Mouse (Mus musculus) embryonic facial prominence, embryonic 15.5 days (tissue): ENCODE measurements around the gene Fcf1. TPM values are rescaled to one million over a fixed set of nuclear protein-coding genes. Genes with fewer than 3 reads are reported as not detected.

Experiments used
- ATAC-seq: fragments of 200-750 bp; cut with Nextera tagmentation; 2 replicates; pipeline ENCODE4 v1.8.0; 2017; ENCODE audit warnings: low read depth, moderate TSS enrichment; ENCODE audit not compliant: insufficient number of reproducible peaks, low FRiP score, low TSS enrichment
- H3K27ac ChIP-seq: fragments of 300-500 bp; sonication (generic); replicated peaks from 2 replicates; pipeline ENCODE4 v1.5.1; 2015; ENCODE audit warnings: mild to moderate bottlenecking, inconsistent platforms
- H3K27me3 ChIP-seq: fragments of 300-500 bp; sonication (generic); 2 replicates; pipeline ENCODE4 v1.6.1; 2015; ENCODE audit warnings: inconsistent platforms
- H3K36me3 ChIP-seq: fragments of 300-500 bp; sonication (generic); 2 replicates; pipeline ENCODE4 v1.6.1; 2015; ENCODE audit warnings: mild to moderate bottlenecking, inconsistent platforms
- H3K4me1 ChIP-seq: fragments of 300-500 bp; sonication (generic); 2 replicates; pipeline ENCODE4 v1.6.1; 2015; ENCODE audit warnings: inconsistent platforms
- H3K4me2 ChIP-seq: fragments of 300-500 bp; sonication (generic); replicated peaks from 2 replicates; pipeline ENCODE4 v1.6.1; 2015; ENCODE audit warnings: mild to moderate bottlenecking, inconsistent platforms
- H3K4me3 ChIP-seq: fragments of 300-500 bp; sonication (generic); replicated peaks from 2 replicates; pipeline ENCODE4 v1.5.1; 2015; ENCODE audit warnings: mild to moderate bottlenecking, inconsistent platforms
- H3K9ac ChIP-seq: fragments of 300-500 bp; sonication (generic); 2 replicates; pipeline ENCODE4 v1.6.1; 2015; ENCODE audit warnings: inconsistent platforms
- H3K9me3 ChIP-seq: fragments of 300-500 bp; sonication (generic); replicated peaks from 2 replicates; pipeline ENCODE4 v1.6.1; 2016; ENCODE audit warnings: inconsistent platforms
- WGBS: fragments of 180-500 bp; shearing (Covaris S2); methylation state at CpG from one replicate; pipeline ENCODE4 v1.1.7; 2015; 5-methylcytosine and 5-hydroxymethylcytosine counted together
- polyA plus RNA-seq: library from polyadenylated mRNA; unstranded; fragments of >200 nt; fragmentation: Nextera tagmentation; extraction: Ambion mirVana; gene quantifications from 2 replicates; pipeline ENCODE4 v1.2.1, GENCODE M21; 2015

The Fcf1 gene
- polyA plus RNA-seq, 1 experiment from 2014 or later = 130 TPM

GRCm38 (mm10) chr12:85010541-85010940 is 39.8 kb downstream of the Fcf1 start:
- Histone ChIP-seq H3K27me3 (no peaks in the 10 kb centered on the region), H3K4me3 (no peak overlapping the region), H3K27ac (no peak overlapping the region), H3K9me3 (no peaks in the 10 kb centered on the region), H3K36me3 (peaks cover 41% of the 10 kb centered on the region), H3K4me2 (no peak overlapping the region), H3K9ac (no peak overlapping the region), H3K4me1 (no peaks in the 10 kb centered on the region)
- no peak for ATAC-seq
- WGBS = 80% methylated on average over 2 of the region's 2 CpGs

- no peaks in the 10 kb centered on the region for H3K9me3 ChIP-seq
Measured at GRCm38 (mm10) chr12:85012185-85012584, 41.5 kb downstream of the Fcf1 start.

GRCm38 (mm10) chr12:85022071-85022470 is 51.4 kb downstream of the Fcf1 start:
- Histone ChIP-seq H3K4me1 (no peaks in the 10 kb centered on the region), H3K9me3 (no peaks in the 10 kb centered on the region), H3K27ac (no peak overlapping the region), H3K9ac (no peak overlapping the region), H3K4me2 (no peak overlapping the region), H3K4me3 (no peak overlapping the region), H3K36me3 (no peaks in the 10 kb centered on the region; the same call in 1 of the 2 replicates), H3K27me3 (no peaks in the 10 kb centered on the region)
- no peak for ATAC-seq
- WGBS = 90% methylated on average over 1 of the region's 1 CpGs

More at GRCm38 (mm10) chr12:85012185-85012584, 41.5 kb downstream of the Fcf1 start:
- no peak overlapping the region for H3K27ac ChIP-seq
- H3K4me2 ChIP-seq = no peak overlapping the region
- H3K9ac ChIP-seq = no peak overlapping the region
- peaks cover 53% of the 10 kb centered on the region for H3K36me3 ChIP-seq
- WGBS = 92% methylated on average over 2 of the region's 2 CpGs
- no peak overlapping the region for H3K4me3 ChIP-seq
- H3K27me3 ChIP-seq = no peaks in the 10 kb centered on the region
- no peak for ATAC-seq
- no peaks in the 10 kb centered on the region for H3K4me1 ChIP-seq

- 95% methylated on average over 2 of the region's 2 CpGs for WGBS
- Histone ChIP-seq H3K9ac (no peak overlapping the region), H3K4me1 (no peaks in the 10 kb centered on the region), H3K27me3 (no peaks in the 10 kb centered on the region), H3K4me3 (no peak overlapping the region), H3K27ac (no peak overlapping the region), H3K4me2 (no peak overlapping the region), H3K36me3 (peaks cover 41% of the 10 kb centered on the region), H3K9me3 (no peaks in the 10 kb centered on the region)
- no peak for ATAC-seq
Measured at GRCm38 (mm10) chr12:85032710-85033109, 62.0 kb downstream of the Fcf1 start.

Other genes with a start within 250 kb of the Fcf1 start
- 72.0 and 72.3 TPM in 2 replicates for gene Npc2, start 197.7 kb upstream of the Fcf1 start, polyA plus RNA-seq
- 128 and 137 TPM in 2 replicates for gene Isca2, start 197.6 kb upstream of the Fcf1 start, polyA plus RNA-seq
- gene Ltbp2, start 94.4 kb upstream of the Fcf1 start, polyA plus RNA-seq = 11.9 and 12.0 TPM in 2 replicates
- 10.8 and 11.0 TPM in 2 replicates for gene Arel1, start within 50 bp of the Fcf1 start, polyA plus RNA-seq
- 29.2 and 30.5 TPM in 2 replicates for gene Ylpm1, start 25.4 kb downstream of the Fcf1 start, polyA plus RNA-seq
- gene Prox2, start 139.9 kb downstream of the Fcf1 start, polyA plus RNA-seq = 3.1 and 4.0 TPM in 2 replicates
- gene Dlst, start 139.9 kb downstream of the Fcf1 start, polyA plus RNA-seq = 105 and 106 TPM in 2 replicates
- 0.69 and 1.1 TPM in 2 replicates for gene Rps6kl1, start 180.4 kb downstream of the Fcf1 start, polyA plus RNA-seq
- 15.3 and 15.9 TPM in 2 replicates for gene Pgf, start 206.9 kb downstream of the Fcf1 start, polyA plus RNA-seq
- gene Eif2b2, start 248.6 kb downstream of the Fcf1 start, polyA plus RNA-seq = 91.1 and 94.6 TPM in 2 replicates